Mouse (Mus musculus) hindbrain, postnatal 0 days (tissue): ENCODE measurements around the gene Fam192a. TPM values are rescaled to one million over a fixed set of nuclear protein-coding genes. Genes with fewer than 3 reads are reported as not detected.

Experiments
- ATAC-seq: fragments of 200-750 bp; cut with Nextera tagmentation; 2 replicates; pipeline ENCODE4 v1.8.0; 2017; ENCODE audit warnings: mild to moderate bottlenecking, moderate TSS enrichment, moderate library complexity
- DNase-seq: peaks from one replicate; pipeline ENCODE4 v3.0.0-alpha.2; 2015; ENCODE audit warnings: low spot score
- H3K27ac ChIP-seq: fragments of 300-500 bp; sonication (generic); 2 replicates; pipeline ENCODE4 v1.5.1; 2014; ENCODE audit warnings: mild to moderate bottlenecking
- H3K27me3 ChIP-seq: fragments of 300-500 bp; sonication (generic); 2 replicates; pipeline ENCODE4 v1.6.1; 2014; ENCODE audit warnings: low read length, mixed read lengths; ENCODE audit not compliant: insufficient read depth
- H3K36me3 ChIP-seq: fragments of 300-500 bp; sonication (generic); 2 replicates; pipeline ENCODE4 v1.6.1; 2014; ENCODE audit warnings: low read length, mixed read lengths; ENCODE audit not compliant: insufficient read depth
- H3K4me1 ChIP-seq: fragments of 300-500 bp; sonication (generic); 2 replicates; pipeline ENCODE4 v1.6.1; 2014; ENCODE audit warnings: antibody characterized with exemption, low read length, mixed read lengths; ENCODE audit not compliant: insufficient read depth
- H3K4me2 ChIP-seq: fragments of 300-500 bp; sonication (generic); 2 replicates; pipeline ENCODE4 v1.6.1; 2014; ENCODE audit warnings: low read depth, mild to moderate bottlenecking, low read length, moderate library complexity, mixed read lengths
- H3K4me3 ChIP-seq: fragments of 300-500 bp; sonication (generic); 2 replicates; pipeline ENCODE4 v1.5.1; 2014; ENCODE audit warnings: low read length
- H3K9ac ChIP-seq: fragments of 300-500 bp; sonication (generic); replicated peaks from 2 replicates; pipeline ENCODE4 v1.6.1; 2014; ENCODE audit warnings: mild to moderate bottlenecking, low read length, moderate library complexity, mixed read lengths
- H3K9me3 ChIP-seq: fragments of 300-500 bp; sonication (generic); 2 replicates; pipeline ENCODE4 v1.6.1; 2016; ENCODE audit warnings: low read length, mixed read lengths
- CTCF ChIP-seq: IDR thresholded peaks from 2 replicates; pipeline ENCODE4 v1.5.1; 2016; ENCODE audit warnings: antibody characterized with exemption, control low read depth, low read depth
- WGBS: fragments of 180-500 bp; shearing (Covaris S2); extraction: QIAGEN DNeasy Blood & Tissue Kit; methylation state at CpG from one replicate; pipeline ENCODE4 v1.1.7; 2014; 5-methylcytosine and 5-hydroxymethylcytosine counted together
- polyA plus RNA-seq: library from polyadenylated mRNA; unstranded; fragments of >200 nt; fragmentation: Nextera tagmentation; extraction: Ambion mirVana; gene quantifications from 2 replicates; pipeline ENCODE4 v1.2.1, GENCODE M21; 2015
- total RNA-seq: library from RNA; depleted of rRNA; stranded (reverse); fragments of >200 nt; gene quantifications from 2 replicates; pipeline ENCODE4 v1.2.3, GENCODE M21; 2014

Gene Fam192a
- total and polyA plus RNA-seq, 2 experiments from 2014 or later: 24.4 to 64.6 TPM

GRCm38 (mm10) chr8:94600478-94600877, 1.3 kb downstream of the Fam192a start:
- Histone ChIP-seq H3K4me1 (peaks cover 16% of the 10 kb centered on the region; the same call in 1 of the 2 replicates), H3K4me3 (peak overlapping the region; percentile 98), H3K9me3 (no peaks in the 10 kb centered on the region), H3K27me3 (no peaks in the 10 kb centered on the region), H3K4me2 (peak overlapping the region; percentile 95), H3K9ac (peak overlapping the region; percentile 89), H3K36me3 (no peaks in the 10 kb centered on the region), H3K27ac (peak overlapping the region; percentile 97)
- DNase-seq (no peak), ATAC-seq (no peak)
- no peak for TF ChIP-seq CTCF
- WGBS: 25% methylated on average over 5 of the region's 5 CpGs

- Histone ChIP-seq H3K27me3 (no peaks in the 10 kb centered on the region), H3K9ac (no peak overlapping the region), H3K4me1 (no peaks in the 10 kb centered on the region), H3K27ac (no peak overlapping the region), H3K36me3 (no peaks in the 10 kb centered on the region), H3K9me3 (no peaks in the 10 kb centered on the region), H3K4me3 (no peak overlapping the region), H3K4me2 (no peak overlapping the region)
- no peak for ATAC-seq
- peak; percentile 58 for TF ChIP-seq CTCF
- DNase-seq: peak; percentile 36
- WGBS: 62% methylated on average over 1 of the region's 1 CpGs
Measured at GRCm38 (mm10) chr8:94594211-94594610, 7.6 kb downstream of the Fam192a start.

- Histone ChIP-seq H3K9ac (no peak overlapping the region), H3K9me3 (no peaks in the 10 kb centered on the region), H3K4me2 (no peak overlapping the region), H3K4me3 (no peak overlapping the region), H3K27me3 (no peaks in the 10 kb centered on the region), H3K27ac (no peak overlapping the region), H3K36me3 (peaks cover 19% of the 10 kb centered on the region; the same call in 1 of the 2 replicates), H3K4me1 (no peaks in the 10 kb centered on the region)
- DNase-seq: no peak
- TF ChIP-seq CTCF: no peak
- ATAC-seq: no peak
- WGBS: 86% methylated on average over 4 of the region's 4 CpGs
Measured at GRCm38 (mm10) chr8:94591691-94592090, 10.1 kb downstream of the Fam192a start.

- Histone ChIP-seq H3K36me3 (peaks cover 47% of the 10 kb centered on the region), H3K27ac (no peak overlapping the region), H3K9ac (no peak overlapping the region), H3K27me3 (no peaks in the 10 kb centered on the region), H3K4me1 (no peaks in the 10 kb centered on the region), H3K4me2 (no peak overlapping the region), H3K9me3 (no peaks in the 10 kb centered on the region), H3K4me3 (no peak overlapping the region)
- WGBS: 22% methylated on average over 4 of the region's 4 CpGs
- DNase-seq (peak; percentile 89), ATAC-seq (peak; percentile 94)
- peak; percentile 94 for TF ChIP-seq CTCF
Measured at GRCm38 (mm10) chr8:94584238-94584817, 17.5 kb downstream of the Fam192a start.

- no peak for ATAC-seq
Measured at GRCm38 (mm10) chr8:94582569-94582968, 19.2 kb downstream of the Fam192a start.

GRCm38 (mm10) chr8:94581820-94582483, 19.8 kb downstream of the Fam192a start:
- Histone ChIP-seq H3K36me3 (peaks cover 47% of the 10 kb centered on the region), H3K27ac (no peak overlapping the region)
- peak; percentile 43 for DNase-seq

More at GRCm38 (mm10) chr8:94582569-94582968, 19.2 kb downstream of the Fam192a start:
- no peaks in the 10 kb centered on the region for H3K27me3 ChIP-seq
- no peak for TF ChIP-seq CTCF
- no peak for DNase-seq
- H3K4me1 ChIP-seq: no peaks in the 10 kb centered on the region
- no peak overlapping the region for H3K9ac ChIP-seq
- 76% methylated on average over 6 of the region's 6 CpGs for WGBS
- peaks cover 47% of the 10 kb centered on the region for H3K36me3 ChIP-seq
- no peak overlapping the region for H3K4me2 ChIP-seq
- H3K4me3 ChIP-seq: no peak overlapping the region
- H3K27ac ChIP-seq: no peak overlapping the region
- no peaks in the 10 kb centered on the region for H3K9me3 ChIP-seq

GRCm38 (mm10) chr8:94575148-94575547, 26.6 kb downstream of the Fam192a start:
- H3K36me3 ChIP-seq: peaks cover 41% of the 10 kb centered on the region
- no peaks in the 10 kb centered on the region; the same call in 1 of the 2 replicates for H3K4me1 ChIP-seq
- H3K27me3 ChIP-seq: no peaks in the 10 kb centered on the region
- TF ChIP-seq CTCF: no peak
- no peak overlapping the region for H3K9ac ChIP-seq
- H3K27ac ChIP-seq: peak overlapping the region; percentile 78
- WGBS: 97% methylated on average over 4 of the region's 4 CpGs
- no peak for ATAC-seq
- no peak overlapping the region for H3K4me3 ChIP-seq
- no peak for DNase-seq
- no peak overlapping the region for H3K4me2 ChIP-seq
- no peaks in the 10 kb centered on the region for H3K9me3 ChIP-seq

More at GRCm38 (mm10) chr8:94581820-94582483, 19.8 kb downstream of the Fam192a start:
- Histone ChIP-seq H3K27me3 (no peaks in the 10 kb centered on the region), H3K4me2 (no peak overlapping the region), H3K4me1 (no peaks in the 10 kb centered on the region), H3K4me3 (no peak overlapping the region), H3K9ac (no peak overlapping the region), H3K9me3 (no peaks in the 10 kb centered on the region)
- 62% methylated on average over 7 of the region's 7 CpGs for WGBS
- ATAC-seq: no peak
- TF ChIP-seq CTCF: no peak
